8 mouse cellular contexts compared by ENCODE assay signal in the genomic region with DNA sequence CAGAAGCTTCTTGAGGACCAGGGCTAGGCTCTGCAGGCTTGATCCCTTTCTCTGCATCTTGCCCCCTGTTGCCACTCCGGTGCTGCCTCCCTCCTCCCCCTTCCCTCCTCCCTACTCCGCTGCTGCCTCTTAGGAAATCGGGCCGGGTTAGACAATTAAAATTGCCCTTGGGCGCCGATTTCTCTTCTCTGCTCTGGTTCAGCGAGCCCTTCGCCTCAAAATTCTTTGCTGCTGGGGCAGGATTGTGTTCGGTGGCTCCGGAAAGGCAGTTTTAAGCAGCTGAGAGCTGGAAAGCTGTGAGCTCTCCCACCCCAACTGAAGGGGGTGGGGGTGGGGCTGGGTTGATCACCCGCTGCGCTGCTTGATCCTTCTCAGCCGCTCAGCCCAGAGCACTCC. TPM values are rescaled to one million over a fixed set of nuclear protein-coding genes. Genes with fewer than 3 reads are reported as not detected.
A peak's percentile ranks its signal among the peaks of the same experiment; 100 is the strongest.
DNase-seq lines count a peak whose midpoint lies in the region; ATAC-seq and TF ChIP-seq lines count a peak whose summit lies in the region.

No protein-coding gene starts in this region.

- H3K36me3 ChIP-seq in G1E (replicated peaks), result peaks cover 55% of the 10 kb centered on the region
- H3K36me3 ChIP-seq in heart, embryonic 11.5 days (ENCODE audit: control insufficient read depth, insufficient read depth, low read length), result peaks cover 9% of the 10 kb centered on the region
- peaks cover 38% of the 10 kb centered on the region for H3K36me3 ChIP-seq in kidney, embryonic 15.5 days
- peaks cover 31% of the 10 kb centered on the region for H3K36me3 ChIP-seq in lung, embryonic 14.5 days (ENCODE audit: insufficient read depth)

- peaks cover 39% of the 10 kb centered on the region for H3K4me1 ChIP-seq in G1E (ENCODE audit: insufficient read depth, low read depth, low read length)
- no peaks in the 10 kb centered on the region for H3K4me1 ChIP-seq in cortical plate, adult 2 months (ENCODE audit: control insufficient read depth, insufficient read depth, low read length)
- peaks cover 9% of the 10 kb centered on the region; the same call in 1 of the 2 replicates for H3K4me1 ChIP-seq in heart, embryonic 11.5 days (ENCODE audit: control insufficient read depth, insufficient read depth, low read length)
- H3K4me1 ChIP-seq in kidney, embryonic 15.5 days, result peaks cover 22% of the 10 kb centered on the region
- no peaks in the 10 kb centered on the region for H3K4me1 ChIP-seq in lung, embryonic 14.5 days (ENCODE audit: insufficient read depth)

- no peaks in the 10 kb centered on the region for H3K27me3 ChIP-seq in G1E (ENCODE audit: insufficient read depth, low read length)
- no peaks in the 10 kb centered on the region for H3K27me3 ChIP-seq in heart, embryonic 11.5 days (ENCODE audit: control insufficient read depth, insufficient read depth, low read length)
- H3K27me3 ChIP-seq in kidney, embryonic 15.5 days, result no peaks in the 10 kb centered on the region
- H3K27me3 ChIP-seq in lung, embryonic 14.5 days (ENCODE audit: insufficient read depth, low read length), result no peaks in the 10 kb centered on the region

- peak overlapping the region; percentile 93 for H3K4me3 ChIP-seq in G1E (ENCODE audit: low read depth, low read length)
- H3K4me3 ChIP-seq in cortical plate, adult 2 months (ENCODE audit: insufficient read depth, low read length), result peak overlapping the region; percentile 80
- H3K4me3 ChIP-seq in heart, embryonic 11.5 days (ENCODE audit: low read depth, low read length), result peak overlapping the region; percentile 79
- peak overlapping the region; percentile 100 for H3K4me3 ChIP-seq in kidney, embryonic 15.5 days (replicated peaks)
- peak overlapping the region; percentile 98 for H3K4me3 ChIP-seq in lung, embryonic 14.5 days (ENCODE audit: low read depth, low read length)

- H3K9ac ChIP-seq in heart, embryonic 11.5 days (ENCODE audit: low read depth, low read length), result peak overlapping the region; percentile 87
- H3K9ac ChIP-seq in kidney, embryonic 15.5 days, result peak overlapping the region; percentile 99
- peak overlapping the region; percentile 96 for H3K9ac ChIP-seq in lung, embryonic 14.5 days

- H3K27ac ChIP-seq in cortical plate, adult 2 months (ENCODE audit: insufficient read depth, low read length), result peak overlapping the region; percentile 95
- H3K27ac ChIP-seq in heart, embryonic 11.5 days (ENCODE audit: low read depth, low read length), result peak overlapping the region; percentile 97
- peak overlapping the region; percentile 95 for H3K27ac ChIP-seq in kidney, embryonic 15.5 days
- peak overlapping the region; percentile 98 for H3K27ac ChIP-seq in lung, embryonic 14.5 days (ENCODE audit: low read depth)

- peak overlapping the region; percentile 77 for H3K4me2 ChIP-seq in heart, embryonic 11.5 days
- peak overlapping the region; percentile 84 for H3K4me2 ChIP-seq in kidney, embryonic 15.5 days
- peak overlapping the region; percentile 80 for H3K4me2 ChIP-seq in lung, embryonic 14.5 days

- peak; percentile 22; the same call in 1 of the 2 replicates for TF ChIP-seq POLR2A in cortical plate, adult 2 months (IDR thresholded peaks at IDR 0.05; ENCODE audit: extremely low read depth, insufficient read depth, low read length)

- ATAC-seq in G1E (ENCODE audit: extremely low read depth, insufficient number of reproducible peaks, low FRiP score, poor library complexity, severe bottlenecking), result no peak
- ATAC-seq in heart, embryonic 11.5 days (replicated peaks; ENCODE audit: insufficient number of reproducible peaks, low FRiP score, low TSS enrichment), result no peak
- no peak for ATAC-seq in kidney, embryonic 15.5 days (replicated peaks; ENCODE audit: low FRiP score)
- ATAC-seq in lung, embryonic 14.5 days (ENCODE audit: insufficient read depth), result no peak
- no peak for ATAC-seq in inflammation-experienced regulatory T-cells, adult 6 months

- TF ChIP-seq CTCF in G1E (IDR thresholded peaks at IDR 0.05; ENCODE audit: low read depth, low read length), result no peak
- no peak for TF ChIP-seq CTCF in cortical plate, adult 2 months (IDR thresholded peaks at IDR 0.05; ENCODE audit: extremely low read depth, insufficient read depth, low read length)
- no peak for TF ChIP-seq CTCF in lung, embryonic 14.5 days (IDR thresholded peaks at IDR 0.05; ENCODE audit: low read depth)

- peak; percentile 53 for DNase-seq in 3T3-L1 (ENCODE audit: low read depth, low spot score)
- peak; percentile 19 for DNase-seq in G1E (ENCODE audit: low spot score)
- peak; percentile 52 for DNase-seq in lung, embryonic 14.5 days
- DNase-seq in right cerebral cortex, postnatal 25 days, result peak; percentile 63

- under 1% methylated on average over 13 of the region's 13 CpGs for WGBS in heart, embryonic 11.5 days (ENCODE audit: insufficient replicate concordance)
- WGBS in kidney, embryonic 15.5 days, result under 1% methylated on average over 13 of the region's 13 CpGs
- under 1% methylated on average over 13 of the region's 13 CpGs for WGBS in lung, embryonic 14.5 days

- H3K9me3 ChIP-seq in G1E (replicated peaks), result no peaks in the 10 kb centered on the region
- no peaks in the 10 kb centered on the region for H3K9me3 ChIP-seq in heart, embryonic 11.5 days (replicated peaks; ENCODE audit: control insufficient read depth, low read length)
- H3K9me3 ChIP-seq in kidney, embryonic 15.5 days (replicated peaks), result no peaks in the 10 kb centered on the region
- H3K9me3 ChIP-seq in lung, embryonic 14.5 days (ENCODE audit: low read depth, low read length), result no peaks in the 10 kb centered on the region

RNA-seq across cellular contexts. Expression of a gene that starts 2.3 kb away (rescaled TPM):
- total RNA-seq in G1E (2014; fragmentation: Nextera tagmentation), result 157 and 172 TPM in 2 replicates
- total RNA-seq in G1E (2017), result 23.0 and 24.7 TPM in 2 replicates
- 212 and 215 TPM in 2 replicates for polyA plus RNA-seq in G1E (2012)
- polyA plus RNA-seq in cortical plate, adult 2 months (2012; rRNA removed), result 37.7 and 43.2 TPM in 2 replicates
- 9.1 and 14.2 TPM in 2 replicates for polyA plus RNA-seq in heart, embryonic 11.5 days (2014; fragmentation: Nextera tagmentation; extraction: Ambion mirVana)
- polyA plus RNA-seq in kidney, embryonic 15.5 days (2015; fragmentation: Nextera tagmentation; extraction: Ambion mirVana), result 15.0 and 20.5 TPM in 2 replicates
- 15.9 and 20.6 TPM in 2 replicates for polyA plus RNA-seq in lung, embryonic 14.5 days (2014; fragmentation: Nextera tagmentation; extraction: Ambion mirVana)
- polyA plus RNA-seq in inflammation-experienced regulatory T-cells, adult 6 months (2017; shearing (Covaris generic)), result 10 to 100 TPM; 21.4 to 37.6 (median 35.3) TPM

RNA-seq across cellular contexts. Expression of a gene that starts 47.2 kb away (rescaled TPM):
- total RNA-seq in G1E (2014; fragmentation: Nextera tagmentation) (7.2 and 11.0 TPM in 2 replicates), G1E (2017) (9.2 and 10.0 TPM in 2 replicates)
- 6.9 and 7.9 TPM in 2 replicates for polyA plus RNA-seq in G1E (2012)
- 5.7 and 7.1 TPM in 2 replicates for polyA plus RNA-seq in cortical plate, adult 2 months (2012; rRNA removed)
- 12.3 and 15.8 TPM in 2 replicates for polyA plus RNA-seq in heart, embryonic 11.5 days (2014; fragmentation: Nextera tagmentation; extraction: Ambion mirVana)
- polyA plus RNA-seq in kidney, embryonic 15.5 days (2015; fragmentation: Nextera tagmentation; extraction: Ambion mirVana), result 16.6 and 18.3 TPM in 2 replicates
- polyA plus RNA-seq in lung, embryonic 14.5 days (2014; fragmentation: Nextera tagmentation; extraction: Ambion mirVana), result 17.7 and 22.7 TPM in 2 replicates
- 1 to 10 TPM in 2 of 3 experiments, under 1 TPM in 1; 0.94 to 1.8 (median 1.7) TPM for polyA plus RNA-seq in inflammation-experienced regulatory T-cells, adult 6 months (2017; shearing (Covaris generic))

RNA-seq across cellular contexts. Expression of a gene that starts 52.9 kb away (rescaled TPM):
- total RNA-seq in G1E (2014; fragmentation: Nextera tagmentation) (18.0 and 19.4 TPM in 2 replicates), G1E (2017) (20.6 and 21.3 TPM in 2 replicates)
- polyA plus RNA-seq in G1E (2012), result 13.8 and 15.6 TPM in 2 replicates
- polyA plus RNA-seq in cortical plate, adult 2 months (2012; rRNA removed), result 163 and 170 TPM in 2 replicates
- polyA plus RNA-seq in heart, embryonic 11.5 days (2014; fragmentation: Nextera tagmentation; extraction: Ambion mirVana), result 62.0 and 67.1 TPM in 2 replicates
- polyA plus RNA-seq in kidney, embryonic 15.5 days (2015; fragmentation: Nextera tagmentation; extraction: Ambion mirVana), result 46.1 and 53.2 TPM in 2 replicates
- 51.4 and 57.4 TPM in 2 replicates for polyA plus RNA-seq in lung, embryonic 14.5 days (2014; fragmentation: Nextera tagmentation; extraction: Ambion mirVana)
- polyA plus RNA-seq in inflammation-experienced regulatory T-cells, adult 6 months (2017; shearing (Covaris generic)), result 10 to 100 TPM; 21.3 to 36.0 (median 24.7) TPM

RNA-seq across cellular contexts. Expression of a gene that starts 54.2 kb away (rescaled TPM):
- total RNA-seq in G1E (2014; fragmentation: Nextera tagmentation), result not detected in 2 replicates
- 0.11 TPM in 1 of 2 replicates, not detected in the other for total RNA-seq in G1E (2017)
- polyA plus RNA-seq in G1E (2012), result 0.03 and 0.10 TPM in 2 replicates
- 97.4 and 109 TPM in 2 replicates for polyA plus RNA-seq in cortical plate, adult 2 months (2012; rRNA removed)
- 0.09 TPM in 1 of 2 replicates, not detected in the other for polyA plus RNA-seq in heart, embryonic 11.5 days (2014; fragmentation: Nextera tagmentation; extraction: Ambion mirVana)
- 0.44 TPM in 1 of 2 replicates, not detected in the other for polyA plus RNA-seq in kidney, embryonic 15.5 days (2015; fragmentation: Nextera tagmentation; extraction: Ambion mirVana)
- polyA plus RNA-seq in lung, embryonic 14.5 days (2014; fragmentation: Nextera tagmentation; extraction: Ambion mirVana), result 0.05 and 0.22 TPM in 2 replicates
- polyA plus RNA-seq in inflammation-experienced regulatory T-cells, adult 6 months (2017; shearing (Covaris generic)), result under 1 TPM in 1 of 3 experiments, not detected in 2; 0.24 TPM
